Mouse (Mus musculus) erythroblast, embryonic 14.5 days (primary cell): ENCODE results near the gene Atg7. TPM values are rescaled to one million over a fixed set of nuclear protein-coding genes. Genes with fewer than 3 reads are reported as not detected.

ENCODE experiments used
- H3K27me3 ChIP-seq: 2 replicates; pipeline ENCODE4 v1.6.1; 2012; ENCODE audit warnings: inconsistent platforms; ENCODE audit not compliant: control insufficient read depth
- H3K36me3 ChIP-seq: 2 replicates; pipeline ENCODE4 v1.6.1; 2012; ENCODE audit warnings: mild to moderate bottlenecking, inconsistent platforms; ENCODE audit not compliant: control insufficient read depth
- H3K4me1 ChIP-seq: 2 replicates; pipeline ENCODE4 v1.6.1; 2012; ENCODE audit warnings: inconsistent platforms; ENCODE audit not compliant: control insufficient read depth
- H3K4me3 ChIP-seq: replicated peaks from 2 replicates; pipeline ENCODE3; 2012; ENCODE audit warnings: moderate library complexity, mild to moderate bottlenecking, inconsistent platforms
- H3K9me3 ChIP-seq: 2 replicates; pipeline ENCODE4 v1.6.1; 2012; ENCODE audit warnings: low read length, inconsistent platforms, mixed read lengths; ENCODE audit not compliant: control insufficient read depth
- GATA1 ChIP-seq: IDR thresholded peaks from 2 replicates; pipeline ENCODE4 v1.6.1; 2012; ENCODE audit warnings: low read length, inconsistent platforms, mixed read lengths
- TAL1 ChIP-seq: IDR thresholded peaks from 3 replicates; pipeline ENCODE4 v1.6.1; 2012; ENCODE audit warnings: low read length, inconsistent platforms, mixed read lengths
- polyA plus RNA-seq: library from polyadenylated mRNA; stranded (reverse); fragments of >175 nt; gene quantifications from 2 replicates; pipeline ENCODE4 v1.2.3, GENCODE M21; 2012

Gene Atg7
- polyA plus RNA-seq, 1 experiment = 6.0 TPM

GRCm38 (mm10) chr6:114868656-114869055 is 225.8 kb downstream of the Atg7 start:
- H3K27me3 ChIP-seq = no peaks in the 10 kb centered on the region
- no peaks in the 10 kb centered on the region for H3K9me3 ChIP-seq
- H3K4me1 ChIP-seq = peaks cover 15% of the 10 kb centered on the region
- TF ChIP-seq TAL1 = no peak
- no peak for TF ChIP-seq GATA1
- H3K4me3 ChIP-seq = no peak overlapping the region
- H3K36me3 ChIP-seq = peaks cover 15% of the 10 kb centered on the region

GRCm38 (mm10) chr6:114869501-114870076 is 226.7 kb downstream of the Atg7 start:
- H3K27me3 ChIP-seq = no peaks in the 10 kb centered on the region
- H3K9me3 ChIP-seq = no peaks in the 10 kb centered on the region
- H3K36me3 ChIP-seq = peaks cover 8% of the 10 kb centered on the region; the same call in 1 of the 2 replicates
- peaks cover 24% of the 10 kb centered on the region for H3K4me1 ChIP-seq
- TF ChIP-seq TAL1 (no peak), GATA1 (no peak)
- no peak overlapping the region for H3K4me3 ChIP-seq

GRCm38 (mm10) chr6:114871010-114871660 is 228.2 kb downstream of the Atg7 start:
- Histone ChIP-seq H3K4me3 (no peak overlapping the region), H3K9me3 (no peaks in the 10 kb centered on the region), H3K27me3 (no peaks in the 10 kb centered on the region), H3K36me3 (peaks cover 5% of the 10 kb centered on the region; the same call in 1 of the 2 replicates), H3K4me1 (peaks cover 39% of the 10 kb centered on the region)
- TF ChIP-seq TAL1 (no peak), GATA1 (no peak)

GRCm38 (mm10) chr6:114873808-114874137 is 230.9 kb downstream of the Atg7 start:
- Histone ChIP-seq H3K9me3 (no peaks in the 10 kb centered on the region), H3K27me3 (no peaks in the 10 kb centered on the region), H3K4me1 (peaks cover 59% of the 10 kb centered on the region), H3K4me3 (peak overlapping the region; percentile 66), H3K36me3 (peaks cover 4% of the 10 kb centered on the region; the same call in 1 of the 2 replicates)
- TF ChIP-seq GATA1 (no peak), TAL1 (no peak)

- H3K4me1 ChIP-seq = peaks cover 63% of the 10 kb centered on the region
- H3K36me3 ChIP-seq = peaks cover 3% of the 10 kb centered on the region; the same call in 1 of the 2 replicates
- TF ChIP-seq TAL1 = no peak
- no peak for TF ChIP-seq GATA1
- no peaks in the 10 kb centered on the region for H3K9me3 ChIP-seq
- H3K4me3 ChIP-seq = peak overlapping the region; percentile 66
- H3K27me3 ChIP-seq = no peaks in the 10 kb centered on the region
Observed at GRCm38 (mm10) chr6:114874138-114874928, 231.4 kb downstream of the Atg7 start.

- TF ChIP-seq GATA1 (no peak), TAL1 (no peak)
- H3K36me3 ChIP-seq = peaks cover 3% of the 10 kb centered on the region; the same call in 1 of the 2 replicates
- no peaks in the 10 kb centered on the region for H3K9me3 ChIP-seq
Observed at GRCm38 (mm10) chr6:114875018-114875558, 232.2 kb downstream of the Atg7 start.

GRCm38 (mm10) chr6:114876033-114876432 is 233.1 kb downstream of the Atg7 start:
- no peaks in the 10 kb centered on the region for H3K27me3 ChIP-seq
- peaks cover 3% of the 10 kb centered on the region; the same call in 1 of the 2 replicates for H3K36me3 ChIP-seq
- no peak overlapping the region for H3K4me3 ChIP-seq
- peaks cover 74% of the 10 kb centered on the region for H3K4me1 ChIP-seq
- no peaks in the 10 kb centered on the region for H3K9me3 ChIP-seq
- TF ChIP-seq TAL1 (no peak), GATA1 (no peak)

More at GRCm38 (mm10) chr6:114875018-114875558, 232.2 kb downstream of the Atg7 start:
- no peaks in the 10 kb centered on the region for H3K27me3 ChIP-seq
- H3K4me3 ChIP-seq = peak overlapping the region; percentile 66
- H3K4me1 ChIP-seq = peaks cover 69% of the 10 kb centered on the region

- H3K27me3 ChIP-seq = no peaks in the 10 kb centered on the region
- H3K4me3 ChIP-seq = no peak overlapping the region
- H3K9me3 ChIP-seq = no peaks in the 10 kb centered on the region
- peaks cover 76% of the 10 kb centered on the region for H3K4me1 ChIP-seq
- TF ChIP-seq GATA1 (no peak), TAL1 (no peak)
- no peaks in the 10 kb centered on the region for H3K36me3 ChIP-seq
Observed at GRCm38 (mm10) chr6:114876546-114876945, 233.6 kb downstream of the Atg7 start.
